Mouse (Mus musculus) heart, adult 2 months (tissue): ENCODE measurements around the gene Tpd52l1. TPM values are rescaled to one million over a fixed set of nuclear protein-coding genes. Genes with fewer than 3 reads are reported as not detected.

ENCODE experiments used
- DNase-seq, 2 experiments: peaks; one replicate each; pipeline ENCODE4 v3.0.0; 2021
- H3K27ac ChIP-seq: fragments of 200-600 bp; 2 replicates; pipeline ENCODE4 v1.8.1; 2022
- H3K27me3 ChIP-seq: fragments of 200-500 bp; 2 replicates; pipeline ENCODE4 v1.6.1; 2012; ENCODE audit warnings: mild to moderate bottlenecking, low read length, inconsistent platforms, mixed read lengths; ENCODE audit not compliant: control insufficient read depth, insufficient read depth
- H3K36me3 ChIP-seq: fragments of 200-500 bp; 2 replicates; pipeline ENCODE4 v1.6.1; 2012; ENCODE audit warnings: low read length, inconsistent platforms; ENCODE audit not compliant: control insufficient read depth, insufficient read depth
- H3K4me1 ChIP-seq: fragments of 200-500 bp; 2 replicates; pipeline ENCODE4 v1.6.1; 2011; ENCODE audit warnings: low read length; ENCODE audit not compliant: control insufficient read depth, insufficient read depth
- H3K4me3 ChIP-seq: fragments of 200-600 bp; 2 replicates; pipeline ENCODE4 v1.8.1; 2022
- H3K79me2 ChIP-seq: fragments of 200-500 bp; replicated peaks from 2 replicates; pipeline ENCODE4 v1.6.1; 2012; ENCODE audit warnings: mild to moderate bottlenecking, inconsistent platforms, low read length, moderate library complexity, mixed read lengths; ENCODE audit not compliant: control insufficient read depth, insufficient read depth
- H3K9ac ChIP-seq: fragments of 200-500 bp; 2 replicates; pipeline ENCODE4 v1.6.1; 2012; ENCODE audit warnings: low read depth, mild to moderate bottlenecking, control low read depth, inconsistent platforms, low read length, mixed read lengths
- CTCF ChIP-seq: fragments of 200-600 bp; IDR thresholded peaks from 2 replicates; pipeline ENCODE4 v1.8.1; 2022; ENCODE audit warnings: antibody characterized with exemption, mild to moderate bottlenecking, moderate library complexity
- EP300 ChIP-seq: fragments of 200-500 bp; IDR thresholded peaks from 2 replicates; pipeline ENCODE4 v1.6.1; 2011; ENCODE audit warnings: low read depth, low read length, control low read depth; ENCODE audit not compliant: insufficient read depth
- POLR2A ChIP-seq: fragments of 200-500 bp; IDR thresholded peaks from 2 replicates; pipeline ENCODE4 v1.6.1; 2011; ENCODE audit warnings: mild to moderate bottlenecking, low read depth, low read length, control low read depth; ENCODE audit not compliant: insufficient read depth
- WGBS: fragments of 180-500 bp; shearing (Covaris S2); methylation state at CpG from one replicate; pipeline ENCODE4 v1.1.7; 2018; 5-methylcytosine and 5-hydroxymethylcytosine counted together
- intact Hi-C: fragments of 180-260 bp; cut with DNase I; formaldehyde crosslinking; loops from one replicate; pipeline ENCODE4 v1.15.1; 2025
- long read RNA-seq: library from polyadenylated mRNA; stranded (forward); transcript quantifications from one replicate; pipeline ENCODE4 v2.0.0, GENCODE M21; 2021
- polyA plus RNA-seq: library from polyadenylated mRNA; depleted of rRNA; stranded (reverse); fragments of >200 nt; gene quantifications from 2 replicates; pipeline ENCODE4 v1.2.3, GENCODE M21; 2012; rRNA removed
- total RNA-seq, 2 experiments: library from RNA; stranded (reverse); gene quantifications; 2 replicates each; pipeline ENCODE4 v1.2.3; 2021

The Tpd52l1 gene
- total RNA-seq: 1 to 10 TPM; 5.6 to 7.4 TPM
- 5.1 TPM in 2 replicates for polyA plus RNA-seq
- long read RNA-seq, transcript Tpd52l1-204 (5 exons, 1,103 nt): major isoform, 7 of 8 reads
- long read RNA-seq, partial matches to known transcripts: 0 of 8 reads
- long read RNA-seq, other reads (novel, unspliced or antisense): 1 of 8 reads

- intact Hi-C loops: no loop called here
- 1% methylated on average over 59 of the region's 59 CpGs for WGBS
- DNase-seq: peak; percentile 78 to 81
- Histone ChIP-seq H3K4me3 (peak within 1 kb of the TSS; percentile 63), H3K36me3 (no peaks in the 10 kb centered on the region), H3K9ac (peak within 1 kb of the TSS; percentile 61), H3K27ac (no peak within 1 kb of the TSS), H3K4me1 (no peaks in the 10 kb centered on the region), H3K79me2 (no peaks in the 10 kb centered on the region), H3K27me3 (no peaks in the 10 kb centered on the region)
- TF ChIP-seq CTCF (peak; percentile 87), POLR2A (no peak)
Measured at GRCm38 (mm10) chr10:31445291-31446124, at the start of gene Tpd52l1. Tpd52l1 (minus strand) TSS chr10:31445958.

- no peak overlapping the region for H3K27ac ChIP-seq
- H3K36me3 ChIP-seq: peaks cover 2% of the 10 kb centered on the region; the same call in 1 of the 2 replicates
- 98% methylated on average over 1 of the region's 1 CpGs for WGBS
- H3K79me2 ChIP-seq: no peaks in the 10 kb centered on the region
- no peak overlapping the region for H3K9ac ChIP-seq
- TF ChIP-seq POLR2A (no peak), CTCF (no peak), EP300 (no peak)
- intact Hi-C loops: no loop called here
- DNase-seq: no peak
- no peaks in the 10 kb centered on the region for H3K4me1 ChIP-seq
- no peaks in the 10 kb centered on the region for H3K27me3 ChIP-seq
- H3K4me3 ChIP-seq: no peak overlapping the region
Measured at GRCm38 (mm10) chr10:31494296-31494695, 48.5 kb upstream of the Tpd52l1 start.

- Histone ChIP-seq H3K4me1 (no peaks in the 10 kb centered on the region), H3K27me3 (no peaks in the 10 kb centered on the region), H3K4me3 (no peak overlapping the region), H3K36me3 (no peaks in the 10 kb centered on the region), H3K27ac (no peak overlapping the region), H3K79me2 (no peaks in the 10 kb centered on the region), H3K9ac (no peak overlapping the region)
- TF ChIP-seq POLR2A (no peak), CTCF (no peak), EP300 (no peak)
- DNase-seq: no peak
- 51% methylated on average over 10 of the region's 10 CpGs for WGBS
- intact Hi-C loops: no loop called here
Measured at GRCm38 (mm10) chr10:31467043-31467898, 21.5 kb upstream of the Tpd52l1 start.

GRCm38 (mm10) chr10:31465840-31466541, 20.2 kb upstream of the Tpd52l1 start:
- Histone ChIP-seq H3K27ac (no peak overlapping the region), H3K9ac (no peak overlapping the region), H3K27me3 (no peaks in the 10 kb centered on the region), H3K36me3 (no peaks in the 10 kb centered on the region), H3K4me3 (no peak overlapping the region), H3K79me2 (no peaks in the 10 kb centered on the region), H3K4me1 (no peaks in the 10 kb centered on the region)
- intact Hi-C loops: no loop called here
- TF ChIP-seq CTCF: peak; percentile 97
- no peak for TF ChIP-seq POLR2A
- DNase-seq: no peak
- WGBS: 71% methylated on average over 6 of the region's 6 CpGs

- no peak for DNase-seq
- Histone ChIP-seq H3K4me3 (no peak overlapping the region), H3K9ac (no peak overlapping the region), H3K4me1 (no peaks in the 10 kb centered on the region), H3K27me3 (no peaks in the 10 kb centered on the region), H3K36me3 (no peaks in the 10 kb centered on the region), H3K27ac (no peak overlapping the region), H3K79me2 (no peaks in the 10 kb centered on the region)
- TF ChIP-seq POLR2A (no peak), CTCF (no peak), EP300 (no peak)
- 29% methylated on average over 4 of the region's 4 CpGs for WGBS
- intact Hi-C loops: no loop called here
Measured at GRCm38 (mm10) chr10:31465424-31465823, 19.7 kb upstream of the Tpd52l1 start.
